Mouse (Mus musculus) gastrocnemius, adult 8-10 months (tissue): Measurements from ENCODE around the gene Chst1. TPM values are rescaled to one million over a fixed set of nuclear protein-coding genes. Genes with fewer than 3 reads are reported as not detected.

Experiments used
- DNase-seq, 2 experiments: peaks; one replicate each; pipeline ENCODE4 v3.0.0; 2022; ENCODE audit warnings: low spot score in 2 of 2
- total RNA-seq, 4 experiments: library from RNA; stranded (reverse); gene quantifications; 2 replicates each; pipeline ENCODE4 v1.2.4; 2022

Gene Chst1
- total RNA-seq, 4 experiments from 2014 or later, result 0.61 to 1.6 (median 0.95) TPM

DNA sequence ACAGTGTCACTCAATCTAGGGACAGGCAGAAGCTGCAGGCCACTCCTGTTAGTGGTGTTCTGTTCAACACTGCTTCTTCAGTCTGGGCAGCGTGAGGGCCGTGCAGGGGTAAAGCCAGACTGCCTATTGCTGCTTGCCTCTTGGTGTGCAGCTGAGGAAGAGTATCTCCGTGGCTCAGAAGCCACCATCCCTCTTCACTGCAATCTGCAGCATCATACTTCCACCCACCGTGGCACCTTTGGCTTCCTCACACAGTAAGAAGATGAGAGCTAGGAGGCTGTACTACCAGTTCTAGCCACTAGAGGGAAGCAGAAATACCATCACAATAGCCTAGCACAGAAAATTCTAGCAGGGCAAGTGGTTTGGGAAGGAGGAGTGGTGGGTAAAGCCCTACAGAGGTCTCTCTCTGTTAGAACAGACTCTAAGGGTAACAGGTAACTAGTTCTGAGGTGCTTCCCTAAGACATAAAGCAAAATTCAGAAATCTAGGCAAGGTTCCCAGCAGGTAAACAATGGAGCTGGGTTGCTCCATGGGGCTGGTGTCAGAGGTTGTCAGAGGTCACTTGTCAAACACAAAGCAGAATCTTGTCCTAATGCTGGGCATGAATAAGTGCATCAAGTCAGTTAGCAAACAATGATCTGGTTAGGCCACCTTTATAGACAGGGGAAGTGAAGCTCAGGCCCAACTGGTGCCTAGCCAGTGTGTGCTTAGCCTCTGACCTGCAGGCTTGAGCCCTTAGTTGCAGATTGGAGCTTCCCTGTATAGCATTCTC is 9.5 kb downstream of the Chst1 start:
- DNase-seq, result peak in 1 of 2 experiments; percentile 25

DNA sequence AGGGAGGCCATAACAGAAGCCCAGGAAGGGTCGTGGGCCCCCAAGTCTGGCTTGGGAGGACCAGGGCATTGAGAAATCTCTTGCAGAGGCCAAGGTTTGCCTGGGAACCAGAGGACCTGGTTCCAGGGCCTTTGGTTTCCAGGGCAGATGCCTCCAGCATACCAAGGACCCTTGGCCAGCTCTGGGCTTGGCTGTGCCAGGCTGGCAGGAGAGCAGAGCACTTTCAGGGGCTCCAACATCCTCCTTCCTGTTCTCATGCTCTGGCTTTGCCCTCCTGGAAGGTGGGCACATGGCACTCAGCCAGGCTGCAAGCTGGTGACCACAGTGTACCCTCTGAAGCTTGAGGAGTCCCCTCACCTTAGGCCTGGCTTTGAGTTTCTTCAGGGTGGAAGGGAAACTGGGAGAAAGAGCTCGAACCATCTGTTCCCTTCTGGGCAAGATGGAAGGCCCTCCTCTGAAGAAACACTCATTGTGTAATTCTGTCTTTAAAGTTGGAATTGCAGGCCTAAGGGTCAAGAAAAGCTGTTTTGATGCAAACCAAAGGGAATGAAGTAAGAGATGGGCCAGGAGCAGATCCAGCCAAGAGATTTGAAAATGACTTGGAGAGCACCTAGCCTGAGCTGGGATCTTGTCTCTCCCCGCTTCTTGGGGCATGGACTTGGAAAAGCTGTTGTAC is 10.3 kb downstream of the Chst1 start:
- no peak for DNase-seq

DNA sequence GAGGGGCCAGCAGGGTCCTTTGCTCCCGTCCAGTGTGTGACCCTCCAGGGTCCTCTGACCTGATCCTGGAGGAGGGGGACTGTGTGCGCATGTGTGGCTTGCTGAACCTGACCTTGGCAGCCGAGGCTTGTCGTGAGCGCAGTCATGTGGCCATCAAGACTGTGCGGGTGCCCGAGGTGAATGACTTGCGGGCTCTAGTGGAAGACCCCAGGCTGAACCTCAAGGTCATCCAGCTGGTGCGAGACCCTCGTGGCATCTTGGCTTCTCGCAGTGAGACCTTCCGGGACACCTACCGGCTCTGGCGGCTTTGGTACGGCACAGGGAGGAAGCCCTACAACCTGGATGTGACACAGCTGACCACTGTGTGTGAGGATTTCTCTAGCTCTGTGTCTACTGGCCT is 14.1 kb downstream of the Chst1 start:
- DNase-seq, result no peak

DNA sequence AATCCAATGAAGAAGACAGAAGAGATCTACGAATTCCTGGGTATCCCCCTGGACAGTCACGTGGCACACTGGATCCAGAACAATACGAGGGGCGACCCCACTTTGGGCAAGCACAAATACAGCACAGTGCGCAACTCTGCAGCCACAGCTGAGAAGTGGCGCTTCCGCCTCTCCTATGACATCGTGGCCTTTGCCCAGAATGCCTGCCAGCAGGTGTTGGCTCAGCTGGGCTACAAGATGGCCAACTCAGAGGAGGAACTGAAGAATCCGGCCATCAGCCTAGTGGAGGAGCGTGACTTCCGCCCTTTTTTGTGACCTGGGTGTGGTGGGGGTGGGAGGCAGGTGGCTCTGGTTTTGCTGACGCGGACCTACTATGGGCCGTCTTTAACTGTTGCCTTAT is 14.6 kb downstream of the Chst1 start:
- no peak for DNase-seq

DNA sequence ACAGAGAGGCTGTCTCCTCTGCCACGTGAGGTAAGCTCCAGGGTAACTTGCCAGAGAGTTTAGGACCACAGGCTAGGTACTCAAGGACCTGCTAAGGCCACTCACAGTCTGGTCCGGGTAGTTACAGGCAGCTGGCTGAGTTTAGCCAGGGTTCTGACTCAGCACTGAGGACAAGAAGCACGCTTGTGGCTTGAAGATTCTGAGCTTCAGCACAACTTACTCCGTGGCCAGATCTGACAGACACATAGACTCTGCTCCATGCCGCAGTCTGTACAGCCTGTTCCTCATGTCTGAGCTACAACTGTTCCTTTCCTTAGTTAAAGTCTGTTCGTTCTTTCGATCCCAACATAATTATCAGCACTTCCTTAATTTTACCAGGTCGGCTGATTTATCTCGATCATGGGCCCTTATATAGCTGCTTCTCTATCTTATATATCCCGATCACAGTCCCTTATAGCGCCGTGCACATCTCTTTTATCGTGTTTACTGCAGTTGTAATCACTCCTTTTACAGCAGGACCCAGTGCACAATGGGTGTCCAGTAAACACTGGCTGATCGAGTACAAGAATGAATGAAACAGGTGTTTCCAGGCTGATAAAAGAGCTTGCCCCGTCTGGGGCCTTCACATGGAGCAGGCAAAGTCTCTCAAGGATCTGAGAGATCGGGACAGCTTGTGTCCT is 17.7 kb downstream of the Chst1 start:
- no peak for DNase-seq

DNA sequence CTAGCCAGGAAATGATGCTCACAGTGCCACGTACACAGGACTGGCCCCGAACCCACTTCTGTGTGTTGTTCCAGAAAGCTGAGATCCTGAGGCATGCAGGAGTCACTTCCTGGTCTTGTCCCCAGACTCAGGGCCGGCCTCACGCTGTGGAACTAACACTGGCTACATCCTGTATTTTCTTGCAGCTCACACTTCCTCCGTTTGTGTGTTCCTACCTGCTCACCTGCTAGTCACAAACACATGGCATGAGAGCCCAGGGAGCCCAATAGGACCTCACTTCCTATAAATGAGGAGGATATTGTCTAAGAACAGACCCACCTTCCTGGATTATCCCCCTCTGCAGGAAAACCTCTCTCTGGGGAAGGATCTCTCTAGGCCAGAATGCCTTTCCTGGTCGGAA is 18.5 kb downstream of the Chst1 start:
- no peak for DNase-seq

DNA sequence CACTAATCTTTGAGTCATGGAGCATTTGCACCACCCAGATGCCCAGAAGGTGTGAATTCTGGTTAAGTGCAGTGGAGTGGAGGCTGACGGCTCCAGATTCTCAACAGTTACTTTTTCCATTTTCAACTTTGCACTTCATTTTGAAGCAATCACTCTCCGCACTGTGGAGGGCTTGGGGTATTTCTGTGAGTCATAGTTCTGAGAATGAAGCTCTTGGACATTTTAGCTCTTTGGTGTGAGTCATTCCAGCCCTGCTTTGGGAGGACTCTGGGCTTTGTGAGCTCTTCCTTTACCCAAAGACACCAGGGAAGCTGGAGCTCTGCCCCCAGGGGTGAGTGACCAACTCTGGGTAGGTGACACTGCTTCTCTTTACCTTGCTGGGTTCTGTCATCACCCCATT is 28.1 kb downstream of the Chst1 start:
- no peak for DNase-seq

DNA sequence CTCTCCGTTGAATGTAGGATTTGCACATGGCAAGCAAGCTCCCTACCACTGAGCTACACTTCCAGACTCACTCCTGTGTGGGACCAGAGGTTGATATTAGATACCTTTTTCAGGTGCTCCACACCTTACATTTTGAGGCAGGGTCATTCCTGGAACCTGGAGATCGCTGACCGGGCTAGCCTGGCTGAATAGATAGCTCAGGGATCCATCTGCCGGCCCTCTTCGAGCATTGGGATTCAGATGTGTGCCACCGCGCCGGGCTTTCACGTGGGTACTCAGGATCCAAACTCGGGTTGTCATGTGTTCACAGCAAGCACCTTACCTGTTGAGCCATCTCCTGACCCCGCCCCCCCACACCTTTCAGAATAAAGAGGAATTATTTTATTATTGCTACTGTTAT is 31.3 kb downstream of the Chst1 start:
- no peak for DNase-seq

DNA sequence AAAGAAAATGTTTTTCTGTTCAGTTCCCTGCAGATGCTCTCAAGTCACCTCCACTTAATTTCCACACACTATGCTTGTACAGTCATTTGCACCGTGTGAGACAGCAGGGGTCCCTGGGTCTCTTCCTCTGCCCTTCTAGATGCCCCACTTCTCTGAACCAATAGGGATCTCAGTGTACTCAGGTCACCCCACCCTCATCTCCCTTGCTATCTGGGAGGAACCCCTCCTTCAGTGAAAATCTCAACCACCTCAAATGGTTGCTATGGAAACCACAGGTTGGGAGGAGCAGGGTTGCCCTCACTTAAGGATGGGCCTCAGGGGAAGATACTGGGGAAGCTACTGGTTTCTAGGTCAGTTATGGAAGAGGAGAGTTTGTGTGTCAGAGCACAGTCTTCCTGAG is 32.5 kb downstream of the Chst1 start:
- DNase-seq, result no peak

DNA sequence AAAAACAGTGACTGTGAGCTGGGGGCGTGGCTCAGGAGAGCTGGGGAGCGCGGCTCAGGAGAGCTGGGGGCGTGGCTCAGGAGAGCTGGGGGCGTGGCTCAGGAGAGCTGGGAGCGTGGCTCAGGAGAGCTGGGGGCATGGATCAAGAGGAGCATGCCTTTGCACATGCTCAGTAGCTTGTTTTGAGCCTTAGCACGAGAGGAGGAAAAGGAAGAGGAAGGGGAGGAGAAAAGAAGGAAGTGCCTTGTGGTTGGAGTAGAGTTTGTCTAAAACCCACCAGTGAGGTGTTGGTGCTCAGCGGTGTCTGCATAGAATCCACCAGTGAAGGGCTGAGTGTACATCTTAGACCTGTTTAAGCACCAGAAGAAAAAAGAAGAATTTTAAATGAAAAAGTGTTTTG is 41.0 kb downstream of the Chst1 start:
- DNase-seq, result no peak

DNA sequence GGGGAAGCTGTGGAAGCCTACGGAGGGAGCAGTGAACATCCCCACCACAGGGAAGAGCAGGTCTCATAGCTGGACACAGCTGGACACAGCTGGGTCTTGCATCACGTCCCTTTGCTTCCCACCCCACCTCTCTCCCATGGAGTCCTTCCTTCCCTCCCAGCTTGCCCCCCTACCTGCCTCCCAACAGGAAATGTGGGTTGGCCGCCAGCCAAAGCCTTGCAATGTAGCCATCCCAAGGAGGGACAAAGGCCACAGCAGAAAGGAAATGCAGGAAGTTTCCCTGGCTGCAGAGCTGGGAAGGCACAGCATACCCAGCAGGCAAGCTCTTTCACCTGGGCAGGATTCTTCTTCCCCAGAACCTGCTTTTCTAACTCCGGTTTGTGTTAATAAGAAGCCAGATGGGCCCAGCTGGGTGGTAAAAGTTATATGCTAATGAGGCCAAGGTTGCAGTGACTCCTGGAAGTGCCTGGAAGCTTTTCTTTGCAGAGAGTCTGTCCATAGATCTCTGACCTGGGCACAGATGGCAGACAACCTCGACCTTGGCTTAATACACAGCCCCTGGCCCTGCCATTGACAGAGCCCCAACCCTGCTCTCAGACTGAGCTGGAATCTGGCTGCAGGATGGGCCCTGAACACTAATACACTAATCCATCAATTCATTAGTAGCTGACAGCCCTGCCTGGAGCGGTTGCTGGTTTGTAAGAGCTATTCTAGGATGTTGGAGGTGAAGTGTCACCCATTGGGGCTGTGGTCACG is 46.0 kb downstream of the Chst1 start:
- DNase-seq, result no peak

DNA sequence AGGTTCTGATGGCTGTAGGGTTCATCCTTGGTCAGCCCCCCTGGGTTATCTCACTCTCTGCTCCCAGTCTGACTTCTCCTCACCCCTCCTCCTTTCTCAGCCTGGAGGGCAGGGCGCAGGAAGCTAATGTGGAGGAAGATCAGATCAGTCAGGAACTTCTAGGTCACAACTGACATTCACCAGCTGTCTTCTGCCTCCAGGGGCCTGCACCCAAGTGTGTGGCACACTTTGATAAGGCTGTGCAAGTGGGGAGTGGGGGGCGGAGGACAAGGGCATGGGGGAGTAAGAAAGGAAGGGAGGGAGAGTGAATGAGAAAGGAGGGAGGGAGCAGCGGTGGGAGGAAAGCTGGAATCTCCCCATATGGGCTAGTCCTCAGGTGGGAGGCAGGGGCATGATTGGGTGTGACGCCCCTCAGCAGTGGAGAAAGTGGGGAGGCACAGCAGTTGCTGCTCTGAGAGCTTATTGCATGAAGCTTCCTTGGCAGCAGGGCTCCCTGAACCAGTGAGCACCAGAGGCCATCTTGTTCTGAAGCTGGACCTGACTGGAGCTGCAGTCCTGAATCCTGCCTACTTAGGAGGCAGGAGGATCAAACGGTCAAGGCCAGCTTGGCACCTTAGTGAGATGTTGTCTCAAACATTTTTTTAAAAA is 49.8 kb downstream of the Chst1 start:
- DNase-seq, result no peak

DNA sequence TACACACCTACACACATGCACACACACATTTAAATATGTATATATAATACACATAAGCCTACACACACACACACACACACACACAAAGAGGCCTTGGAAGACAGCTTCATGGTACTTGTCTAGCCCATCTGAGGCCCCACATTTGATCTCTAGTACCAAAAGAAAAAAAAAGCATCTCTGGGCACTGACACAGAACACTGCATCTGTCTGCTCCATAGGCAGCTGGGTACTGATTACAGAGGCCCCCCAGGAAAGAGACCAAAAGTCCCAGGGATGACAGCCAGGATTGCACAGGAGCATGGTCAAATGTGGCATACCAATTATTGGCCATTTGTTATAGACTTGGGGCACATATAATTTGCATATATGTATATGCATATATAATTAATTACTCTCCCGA is 50.9 kb downstream of the Chst1 start:
- no peak for DNase-seq

DNA sequence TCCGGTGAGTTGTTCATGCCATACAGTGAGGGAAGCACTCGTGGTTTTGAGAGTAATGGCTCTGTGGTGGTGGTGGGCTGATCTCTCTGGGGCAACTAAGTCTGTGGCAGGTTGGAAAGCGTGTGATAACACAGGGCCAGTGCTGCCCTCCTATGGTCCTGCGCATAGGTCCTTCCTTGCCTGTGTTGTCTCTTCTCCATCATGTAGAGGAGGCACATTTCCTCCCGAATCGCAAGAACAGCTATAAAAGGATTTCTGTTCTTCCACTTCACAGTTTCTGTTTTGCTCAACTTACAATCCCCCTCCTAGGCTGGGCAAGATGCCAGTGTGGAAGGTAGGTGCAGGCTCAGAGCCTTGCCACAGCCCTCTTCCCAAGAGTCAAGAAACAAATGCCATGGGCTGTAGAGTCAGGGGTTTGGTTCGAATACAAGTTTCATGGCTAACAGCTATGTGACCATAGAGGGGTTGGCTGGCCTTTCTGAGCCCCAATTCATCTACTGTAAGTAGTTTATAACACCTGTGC is 51.8 kb downstream of the Chst1 start:
- DNase-seq, result no peak

DNA sequence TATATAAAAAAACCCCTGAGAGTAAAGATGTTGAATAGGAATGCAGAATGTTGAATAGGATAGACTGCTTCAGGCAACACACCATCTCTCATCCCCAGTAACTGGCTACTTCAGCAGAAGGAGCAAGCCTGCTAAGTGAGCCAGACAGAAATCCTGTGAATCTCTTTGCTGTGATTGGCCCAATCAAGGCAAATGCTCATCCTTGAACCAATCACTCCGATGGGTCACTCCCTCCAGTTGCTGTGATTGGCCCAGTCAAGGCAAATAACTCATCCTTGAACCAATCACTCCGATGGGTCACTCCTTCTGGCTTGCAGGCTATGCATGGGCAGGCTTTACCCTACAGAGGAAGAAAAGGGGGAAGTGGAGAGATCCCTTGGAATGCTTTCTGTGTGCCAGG is 57.7 kb downstream of the Chst1 start:
- no peak for DNase-seq

DNA sequence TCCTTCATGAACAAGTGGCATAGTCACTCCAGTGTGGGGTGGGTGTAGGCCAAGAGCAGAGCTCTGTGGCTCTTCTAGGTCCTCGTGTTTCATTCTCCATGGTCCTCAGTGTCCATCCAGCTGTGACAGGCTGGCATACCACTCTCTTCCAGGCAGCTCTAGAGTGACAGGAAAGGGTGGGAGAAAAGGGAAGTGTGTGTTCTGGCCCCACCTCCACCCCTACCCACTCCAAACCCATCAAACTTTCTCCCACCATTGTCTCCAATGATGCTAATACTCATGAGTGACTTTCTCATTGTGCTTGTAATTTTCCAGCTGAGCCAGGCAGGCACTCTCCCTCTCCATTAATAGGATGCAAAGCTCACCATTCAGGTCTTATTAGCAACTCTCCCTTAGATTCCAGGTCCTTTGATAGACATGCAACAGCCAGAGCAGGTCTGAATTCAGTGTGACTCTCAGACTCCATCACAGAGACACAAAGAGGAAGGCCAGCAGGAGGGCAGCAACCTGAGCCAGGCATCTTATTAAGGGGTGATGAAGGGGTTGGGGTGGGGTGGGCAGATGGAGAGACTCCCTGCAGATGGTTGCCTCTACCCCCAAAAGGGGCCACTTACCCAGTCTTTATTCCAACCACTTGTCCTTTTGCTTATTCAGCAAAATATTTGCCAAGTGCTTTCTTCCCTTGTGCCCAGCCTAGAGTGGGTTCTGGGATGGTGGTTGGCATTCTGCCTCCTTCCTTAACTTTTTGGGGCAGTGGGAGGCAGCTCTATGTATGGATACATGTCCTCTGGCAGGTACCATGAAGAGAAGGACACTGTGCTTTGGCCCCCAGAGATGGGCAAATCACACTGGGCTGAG is 59.0 kb downstream of the Chst1 start:
- no peak for DNase-seq

DNA sequence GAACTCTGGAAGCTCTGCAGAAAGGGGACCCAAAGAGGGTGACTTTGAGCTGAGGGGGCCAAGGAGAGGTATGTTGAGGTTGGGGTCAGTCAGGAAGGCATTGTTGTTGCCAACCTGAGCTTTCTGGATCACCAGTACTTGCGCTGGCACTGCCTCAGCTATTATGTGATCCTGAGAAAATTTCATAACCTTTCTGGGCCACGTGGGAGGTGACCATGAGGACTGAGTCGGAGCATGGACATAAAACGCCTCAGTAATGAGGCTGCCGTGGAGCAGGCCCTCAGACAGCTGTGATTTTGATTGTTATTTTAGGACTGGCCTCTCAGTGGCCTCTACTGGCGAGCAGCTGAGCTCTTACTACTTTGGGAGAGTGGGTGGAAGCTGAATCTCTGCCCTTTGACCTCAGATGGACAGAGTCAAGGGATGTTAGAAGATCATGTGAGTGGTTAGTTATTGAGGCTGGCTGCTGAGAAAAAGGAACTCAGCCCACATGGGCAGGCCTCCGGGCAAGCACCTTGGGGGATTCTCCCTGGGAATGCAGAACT is 60.1 kb downstream of the Chst1 start:
- DNase-seq, result no peak

DNA sequence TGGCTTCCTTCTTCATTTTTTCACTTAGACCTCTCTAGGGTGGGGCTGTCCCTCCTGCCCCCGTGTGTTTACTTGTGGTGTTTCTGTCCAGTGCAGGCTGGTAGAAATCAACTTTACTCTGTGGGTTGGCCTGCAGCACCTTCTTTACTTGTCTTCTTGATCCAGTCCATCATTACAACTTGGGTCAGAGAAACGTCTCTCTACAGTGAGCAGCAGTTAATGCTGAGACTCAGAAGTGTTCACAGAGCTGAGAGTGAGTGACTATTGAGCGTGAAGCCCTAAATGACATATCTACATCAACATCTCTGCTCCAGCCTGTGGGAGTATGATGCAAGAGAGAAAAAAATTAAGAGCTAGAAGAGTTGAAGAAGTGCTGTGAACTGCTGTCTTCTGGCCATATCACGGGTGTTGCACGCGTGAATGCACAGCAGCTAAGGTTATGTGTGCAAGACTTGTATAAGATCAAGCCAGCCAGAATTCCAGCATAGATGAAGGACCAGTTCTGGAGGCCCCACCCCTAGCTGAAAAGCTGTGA is 63.1 kb downstream of the Chst1 start:
- no peak for DNase-seq
